In genomic region chr9:90033922-90034321, GRCm38 (mm10) we compare ENCODE assay signal across 15 mouse cellular contexts. TPM values are rescaled to one million over a fixed set of nuclear protein-coding genes. Genes with fewer than 3 reads are reported as not detected.
A peak's percentile ranks its signal among the peaks of the same experiment; 100 is the strongest.
DNase-seq lines count a peak whose midpoint lies in the region; TF ChIP-seq lines count a peak whose summit lies in the region.
"Had no signal": no experiment of that assay in that cellular context is flagged by ENCODE, and none has a peak within 500 bp of the region (broad histone marks: within the 10 kb centered on the region; RNA-seq: fewer than 3 reads in every experiment).

No protein-coding gene starts in this region.

- no peak for TF ChIP-seq POLR2A in bone marrow macrophage, adult 2 months (IDR thresholded peaks at IDR 0.05; ENCODE audit: borderline replicate concordance, low read depth, low read length)

- H3K4me1 ChIP-seq in bone marrow macrophage, adult 2 months (ENCODE audit: control insufficient read depth, insufficient read depth, low read length) = peaks cover 24% of the 10 kb centered on the region
- H3K4me1 ChIP-seq: embryonic facial prominence, embryonic 15.5 days; neural tube, embryonic 15.5 days had no signal

- peak; percentile 37 for DNase-seq in gastrocnemius, postnatal 25 days
- no peak for DNase-seq in gastrocnemius, postnatal 4 days (ENCODE audit: low spot score in 2 of 2)
- DNase-seq in lung, adult 18-20 months = peak; percentile 33 to 65
- no peak for DNase-seq in lung, postnatal 14 days
- DNase-seq in skeletal muscle tissue, adult 2 months (ENCODE audit: low read depth, low spot score) = peak; percentile 44
- no peak for DNase-seq in cerebellum, adult 8-10 months
- DNase-seq in c-Kit-positive CD71-positive TER-119-positive erythroid progenitor cells, embryonic 14.5 days (ENCODE audit: low spot score) = no peak
- DNase-seq: cerebellum, postnatal 25 days; gastrocnemius, postnatal 14 days; kidney, postnatal 4 days; lung, embryonic 14.5 days; right cerebral cortex, postnatal 14 days had no signal

- peak overlapping the region; percentile 63 for H3K27ac ChIP-seq in bone marrow macrophage, adult 2 months (ENCODE audit: insufficient read depth, low read depth, low read length)
- H3K27ac ChIP-seq: embryonic facial prominence, embryonic 15.5 days; neural tube, embryonic 15.5 days had no signal

- no peak overlapping the region for H3K4me3 ChIP-seq in bone marrow macrophage, adult 2 months (ENCODE audit: insufficient read depth, low read length)
- H3K4me3 ChIP-seq: embryonic facial prominence, embryonic 15.5 days; neural tube, embryonic 15.5 days had no signal

- TF ChIP-seq CTCF in bone marrow macrophage, adult 2 months (IDR thresholded peaks at IDR 0.05; ENCODE audit: low read depth, low read length) = no peak

RNA-seq across cellular contexts. Expression of gene Ctsh, which starts 20.0 kb away (rescaled TPM):
- total RNA-seq in gastrocnemius, postnatal 25 days (2021) = 10 to 100 TPM; 13.9 to 24.8 TPM
- total RNA-seq in gastrocnemius, postnatal 4 days (2021) = 10 to 100 TPM; 28.7 to 34.2 TPM
- polyA plus RNA-seq in bone marrow macrophage, adult 2 months (2012; ENCODE audit: insufficient read depth, insufficient read length, missing spikeins) = 297 and 300 TPM in 2 replicates

Comparison
In these comparisons a context has a peak if more than half of its experiments do, and no peak if none do; other contexts are left out.
1. DNase-seq: peak in gastrocnemius, postnatal 25 days (single experiment), lung, adult 18-20 months (2 of 2) and skeletal muscle tissue, adult 2 months (single experiment); none in gastrocnemius, postnatal 4 days (0 of 2), lung, postnatal 14 days (single experiment), cerebellum, adult 8-10 months (single experiment) and c-Kit-positive CD71-positive TER-119-positive erythroid progenitor cells, embryonic 14.5 days (single experiment).